Mouse (Mus musculus): ENCODE measurements around the gene Fbxl8. TPM values are rescaled to one million over a fixed set of nuclear protein-coding genes. Genes with fewer than 3 reads are reported as not detected.

Gene Fbxl8
- polyA plus RNA-seq, 1 experiment, result 16.0 TPM

DNA sequence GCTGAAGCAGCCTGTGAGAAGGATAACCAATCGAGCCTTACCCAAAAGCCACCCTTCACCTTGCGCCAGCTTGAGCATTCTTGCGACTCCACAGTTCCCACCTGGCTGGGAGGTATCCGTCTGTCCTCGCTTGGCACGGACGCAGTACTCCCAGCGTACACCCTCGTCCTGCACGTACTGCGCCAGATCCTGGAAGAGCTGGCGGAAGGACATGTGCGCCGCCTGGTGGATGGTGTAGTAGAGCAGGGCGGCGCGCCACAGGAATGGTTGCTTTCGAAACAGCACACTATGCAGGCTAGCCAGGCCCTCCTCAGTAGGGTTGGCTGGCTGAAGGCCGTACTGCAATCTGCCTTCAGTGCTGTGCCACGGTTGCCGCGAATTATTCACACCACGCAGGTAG is 18.6 kb downstream of the Fbxl8 start:
- WGBS, result 61% methylated on average over 23 of the region's 23 CpGs
- peak in 1 of 2 experiments; percentile 41 for DNase-seq (ENCODE audit: low read depth in 1 of 2, low spot score in 2 of 2)
- H3K36me3 ChIP-seq (ENCODE audit: control insufficient read depth, insufficient read depth, low read length), result no peaks in the 10 kb centered on the region
- no peak overlapping the region for H3K4me3 ChIP-seq (ENCODE audit: extremely low read depth, insufficient read depth, insufficient read length)
- no peak overlapping the region for H3K27ac ChIP-seq (ENCODE audit: insufficient read depth, low read length)
- H3K4me1 ChIP-seq (ENCODE audit: control insufficient read depth, insufficient read depth, insufficient read length), result peaks cover 7% of the 10 kb centered on the region
- no peaks in the 10 kb centered on the region for H3K27me3 ChIP-seq (ENCODE audit: control insufficient read depth, insufficient read depth, low read length)
- TF ChIP-seq POLR2A (IDR thresholded peaks at IDR 0.05; ENCODE audit: low read depth, low read length) (no peak), CTCF (IDR thresholded peaks at IDR 0.05; ENCODE audit: extremely low read depth, insufficient read depth, insufficient read length, insufficient replicate concordance) (peak; percentile 73; the same call in 1 of the 2 replicates)

DNA sequence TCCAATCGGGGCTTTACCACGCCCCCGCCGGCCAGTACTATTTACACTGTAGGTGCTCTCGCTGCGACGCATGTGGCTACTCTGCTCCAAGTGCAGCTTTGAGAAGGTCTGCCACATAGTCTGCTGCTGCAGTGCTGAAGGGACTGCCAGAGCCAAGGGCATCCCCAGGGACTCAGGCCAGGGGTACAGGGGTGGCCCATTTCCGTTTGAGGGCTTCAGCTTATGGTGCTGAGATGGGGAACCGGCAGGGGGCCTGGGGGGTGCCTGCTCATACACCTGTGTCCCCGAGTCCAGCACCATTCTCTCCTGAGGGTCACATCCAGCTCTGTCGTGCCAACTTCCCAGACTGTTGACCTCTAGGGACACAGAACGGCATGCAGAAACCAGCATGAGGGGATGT is 21.1 kb downstream of the Fbxl8 start:
- 86% methylated on average over 12 of the region's 12 CpGs for WGBS
- no peak for TF ChIP-seq CTCF (IDR thresholded peaks at IDR 0.05; ENCODE audit: extremely low read depth, insufficient read depth, insufficient read length, insufficient replicate concordance)
- TF ChIP-seq POLR2A (IDR thresholded peaks at IDR 0.05; ENCODE audit: low read depth, low read length), result no peak
- Histone ChIP-seq H3K27me3 (ENCODE audit: control insufficient read depth, insufficient read depth, low read length) (no peaks in the 10 kb centered on the region), H3K4me1 (ENCODE audit: control insufficient read depth, insufficient read depth, insufficient read length) (peaks cover 9% of the 10 kb centered on the region), H3K4me3 (ENCODE audit: extremely low read depth, insufficient read depth, insufficient read length) (no peak overlapping the region), H3K27ac (ENCODE audit: insufficient read depth, low read length) (no peak overlapping the region), H3K36me3 (ENCODE audit: control insufficient read depth, insufficient read depth, low read length) (no peaks in the 10 kb centered on the region)
- DNase-seq (ENCODE audit: low read depth in 1 of 2, low spot score in 2 of 2), result no peak

DNA sequence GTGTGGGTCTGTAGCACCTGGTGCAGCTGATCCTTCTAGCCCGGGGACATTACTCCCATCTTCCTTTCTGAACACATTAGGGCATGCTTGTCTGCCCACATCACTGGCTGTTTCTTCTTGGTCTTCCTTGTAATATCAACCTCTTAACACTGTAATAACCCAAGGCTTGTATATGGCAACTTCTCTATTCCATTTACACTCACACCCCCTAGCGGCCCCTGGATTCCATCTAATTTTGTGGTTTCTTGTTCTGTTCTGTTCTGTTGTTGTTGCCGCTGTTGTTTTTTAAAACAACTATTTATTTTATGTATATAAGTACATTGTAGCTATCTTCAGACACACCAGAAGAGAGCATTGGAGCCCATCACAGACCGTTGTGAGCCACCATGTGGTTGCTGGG is 22.5 kb downstream of the Fbxl8 start:
- Histone ChIP-seq H3K4me1 (ENCODE audit: control insufficient read depth, insufficient read depth, insufficient read length) (peaks cover 11% of the 10 kb centered on the region), H3K27ac (ENCODE audit: insufficient read depth, low read length) (no peak overlapping the region), H3K27me3 (ENCODE audit: control insufficient read depth, insufficient read depth, low read length) (no peaks in the 10 kb centered on the region), H3K4me3 (ENCODE audit: extremely low read depth, insufficient read depth, insufficient read length) (no peak overlapping the region), H3K36me3 (ENCODE audit: control insufficient read depth, insufficient read depth, low read length) (no peaks in the 10 kb centered on the region)
- TF ChIP-seq CTCF (IDR thresholded peaks at IDR 0.05; ENCODE audit: extremely low read depth, insufficient read depth, insufficient read length, insufficient replicate concordance) (no peak), POLR2A (IDR thresholded peaks at IDR 0.05; ENCODE audit: low read depth, low read length) (no peak)
- WGBS, result 91% methylated on average over 4 of the region's 4 CpGs
- no peak for DNase-seq (ENCODE audit: low read depth in 1 of 2, low spot score in 2 of 2)

DNA sequence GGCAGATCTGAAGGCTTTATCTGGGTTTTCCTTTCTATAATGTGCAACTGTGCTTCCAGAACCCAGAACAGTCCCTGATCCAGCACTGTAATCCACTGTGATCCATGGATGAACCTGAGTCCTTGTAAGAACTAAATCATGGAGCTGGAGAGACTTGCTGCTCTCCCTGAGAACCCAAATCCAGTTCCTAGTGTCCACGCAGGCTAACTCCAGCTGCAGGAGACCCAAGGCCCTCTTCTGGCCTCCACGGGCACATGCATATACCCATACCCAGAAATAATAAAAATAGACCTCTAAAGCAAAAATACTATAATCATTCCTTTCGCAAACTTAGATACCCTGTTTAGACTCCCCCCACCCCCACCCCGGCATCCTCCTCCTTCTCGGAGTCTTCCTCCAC is 23.8 kb downstream of the Fbxl8 start:
- H3K4me3 ChIP-seq (ENCODE audit: extremely low read depth, insufficient read depth, insufficient read length), result no peak overlapping the region
- peaks cover 11% of the 10 kb centered on the region for H3K4me1 ChIP-seq (ENCODE audit: control insufficient read depth, insufficient read depth, insufficient read length)
- WGBS, result 90% methylated on average over 5 of the region's 5 CpGs
- no peaks in the 10 kb centered on the region for H3K27me3 ChIP-seq (ENCODE audit: control insufficient read depth, insufficient read depth, low read length)
- H3K36me3 ChIP-seq (ENCODE audit: control insufficient read depth, insufficient read depth, low read length), result no peaks in the 10 kb centered on the region
- no peak for DNase-seq (ENCODE audit: low read depth in 1 of 2, low spot score in 2 of 2)
- no peak for TF ChIP-seq POLR2A (IDR thresholded peaks at IDR 0.05; ENCODE audit: low read depth, low read length)
- TF ChIP-seq CTCF (IDR thresholded peaks at IDR 0.05; ENCODE audit: extremely low read depth, insufficient read depth, insufficient read length, insufficient replicate concordance), result no peak
- no peak overlapping the region for H3K27ac ChIP-seq (ENCODE audit: insufficient read depth, low read length)

DNA sequence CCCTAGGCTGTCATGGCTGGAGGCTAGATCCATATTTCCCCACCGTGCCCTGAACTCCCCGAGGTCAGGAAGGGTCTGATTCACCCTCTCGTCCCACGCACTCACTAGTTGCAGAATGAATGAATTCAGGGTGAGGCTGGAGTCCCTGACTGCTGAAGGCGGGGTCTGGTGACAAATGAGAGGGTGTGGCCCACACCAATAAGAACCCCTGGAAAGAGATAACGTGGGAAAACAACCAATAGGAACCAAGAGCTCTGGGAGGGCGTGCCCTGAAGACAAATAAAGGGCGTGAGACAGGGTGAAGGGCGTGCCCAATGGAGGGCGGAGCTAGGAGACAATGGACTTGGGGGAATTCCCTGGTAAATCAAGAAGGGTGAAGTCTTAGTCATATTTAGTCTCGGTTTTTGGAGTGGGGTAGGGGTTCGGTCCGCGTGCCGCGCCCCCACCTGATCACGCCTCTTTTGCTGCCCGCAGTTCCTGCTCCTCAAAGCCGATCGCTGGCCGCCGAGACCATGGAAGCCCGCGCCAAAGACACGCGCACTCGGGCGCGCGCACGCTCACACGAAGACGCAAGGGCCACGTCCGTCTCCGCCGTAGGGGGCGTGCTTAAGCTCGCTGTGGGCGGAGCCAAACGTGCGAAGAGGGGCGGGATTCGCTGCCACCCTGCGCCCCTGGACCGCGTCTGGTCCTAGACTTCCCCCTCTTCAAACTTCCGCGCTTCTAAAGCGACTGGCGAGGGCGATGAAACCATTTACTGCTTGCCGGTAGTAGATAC is 24.7 kb downstream of the Fbxl8 start:
- DNase-seq (ENCODE audit: low read depth in 1 of 2, low spot score in 2 of 2), result peak; percentile 92 to 95
- whole genome bisulfite sequencing, result under 1% methylated on average over 53 of the region's 53 CpGs
- peak; percentile 9 for TF ChIP-seq POLR2A (IDR thresholded peaks at IDR 0.05; ENCODE audit: low read depth, low read length)
- TF ChIP-seq CTCF (IDR thresholded peaks at IDR 0.05; ENCODE audit: extremely low read depth, insufficient read depth, insufficient read length, insufficient replicate concordance), result no peak
- Histone ChIP-seq H3K4me1 (ENCODE audit: control insufficient read depth, insufficient read depth, insufficient read length) (peaks cover 11% of the 10 kb centered on the region), H3K27me3 (ENCODE audit: control insufficient read depth, insufficient read depth, low read length) (no peaks in the 10 kb centered on the region), H3K27ac (ENCODE audit: insufficient read depth, low read length) (peak overlapping the region; percentile 75), H3K4me3 (ENCODE audit: extremely low read depth, insufficient read depth, insufficient read length) (peak overlapping the region; percentile 85), H3K36me3 (ENCODE audit: control insufficient read depth, insufficient read depth, low read length) (no peaks in the 10 kb centered on the region)

DNA sequence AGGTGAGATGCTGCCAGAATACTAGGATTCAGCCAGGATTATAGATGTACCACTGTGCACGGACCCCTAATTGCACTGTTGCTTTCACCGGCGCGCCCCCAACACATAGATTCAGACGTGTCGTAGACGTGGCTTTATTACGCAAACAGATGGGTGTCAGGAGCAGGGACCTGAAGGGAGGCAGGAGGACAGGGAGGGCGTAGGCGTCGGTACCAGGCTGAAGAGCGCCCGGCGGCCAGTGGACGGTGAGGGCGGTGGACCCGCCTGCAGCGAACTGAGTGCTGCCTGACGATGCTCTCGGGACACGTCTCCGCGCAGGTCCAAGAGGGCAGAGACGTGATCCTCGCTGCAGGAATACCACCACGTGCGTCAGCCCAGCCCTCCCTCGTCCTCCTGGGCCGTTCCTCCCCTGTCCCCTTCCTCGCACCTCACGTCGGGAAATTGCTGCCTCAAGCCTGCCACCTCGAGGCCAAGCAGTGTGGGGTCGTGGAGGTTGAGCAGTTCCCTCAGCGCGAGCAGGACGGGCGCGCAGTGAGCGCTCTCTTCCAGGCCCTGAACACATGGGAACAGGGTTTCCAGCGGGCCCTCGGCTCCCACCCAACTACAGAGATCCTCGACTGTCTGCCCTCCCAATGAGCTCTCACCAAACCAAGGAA is 25.5 kb downstream of the Fbxl8 start, which contains the start of gene 4931428F04Rik:
TSS of gene 4931428F04Rik (minus strand) at position 60 of the 656 bp plus-strand sequence.
- no peaks in the 10 kb centered on the region for H3K36me3 ChIP-seq (ENCODE audit: control insufficient read depth, insufficient read depth, low read length)
- TF ChIP-seq POLR2A (IDR thresholded peaks at IDR 0.05; ENCODE audit: low read depth, low read length) (no peak), CTCF (IDR thresholded peaks at IDR 0.05; ENCODE audit: extremely low read depth, insufficient read depth, insufficient read length, insufficient replicate concordance) (peak; percentile 22; the same call in 1 of the 2 replicates)
- H3K27me3 ChIP-seq (ENCODE audit: control insufficient read depth, insufficient read depth, low read length), result no peaks in the 10 kb centered on the region
- H3K27ac ChIP-seq (ENCODE audit: insufficient read depth, low read length), result peak within 1 kb of the TSS; percentile 75
- DNase-seq (ENCODE audit: low read depth in 1 of 2, low spot score in 2 of 2), result peak in 1 of 2 experiments; percentile 45
- 8% methylated on average over 43 of the region's 43 CpGs for WGBS
- H3K4me1 ChIP-seq (ENCODE audit: control insufficient read depth, insufficient read depth, insufficient read length), result peaks cover 11% of the 10 kb centered on the region
- H3K4me3 ChIP-seq (ENCODE audit: extremely low read depth, insufficient read depth, insufficient read length), result peak within 1 kb of the TSS; percentile 85
